Mouse (Mus musculus) stomach, postnatal 0 days (tissue): ENCODE results near the gene Doc2g.

Experiments used
- CTCF ChIP-seq: IDR thresholded peaks from 2 replicates; pipeline ENCODE4 v1.5.1; 2016; ENCODE audit warnings: antibody characterized with exemption, low read depth, mild to moderate bottlenecking, moderate library complexity
- EP300 ChIP-seq: optimal IDR thresholded peaks from 2 replicates; pipeline ENCODE3; 2016; ENCODE audit warnings: antibody characterized with exemption

DNA sequence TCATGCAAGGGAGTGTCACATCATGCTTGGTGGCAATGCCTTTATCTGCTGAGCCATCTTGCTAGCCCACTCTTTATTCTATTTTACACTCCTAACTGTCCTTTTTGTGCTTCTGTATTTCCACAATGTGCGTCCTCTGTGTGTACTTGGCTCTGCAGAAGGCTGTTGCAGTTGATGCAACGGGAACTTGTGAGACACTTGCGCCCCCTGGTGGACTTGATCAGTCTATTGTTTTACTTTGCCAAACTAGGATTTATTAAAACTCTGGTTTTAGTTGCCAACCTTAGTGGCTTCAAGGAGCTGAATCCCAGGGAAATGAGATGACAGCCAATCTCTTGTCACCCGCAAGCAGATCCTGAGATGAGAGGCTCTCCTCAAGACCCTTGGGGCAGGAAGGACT lies 44.7 kb downstream of the Doc2g start:
- TF ChIP-seq EP300 (no peak), CTCF (peak; percentile 88)
